9 mouse cellular contexts compared by ENCODE assay signal in the genomic region with DNA sequence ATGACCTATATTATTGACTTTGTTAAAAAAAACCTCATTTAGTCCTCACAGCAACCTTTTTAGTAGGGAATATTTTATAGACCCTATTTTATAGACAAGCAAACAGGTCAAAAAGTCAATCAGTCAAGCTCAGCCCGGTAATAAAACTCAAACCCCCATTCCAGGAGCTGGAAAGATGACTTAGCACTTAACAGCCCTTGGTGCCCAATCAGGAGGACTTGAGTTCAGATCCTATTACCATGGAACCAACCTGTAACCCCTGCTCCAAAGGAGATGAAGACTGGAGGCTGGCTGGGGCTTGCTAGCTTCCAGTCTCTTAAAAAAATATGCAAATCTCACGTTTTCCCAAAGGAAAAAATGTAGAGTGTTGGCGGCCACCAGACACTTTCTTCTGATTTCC. TPM values are rescaled to one million over a fixed set of nuclear protein-coding genes. Genes with fewer than 3 reads are reported as not detected.
DNase-seq lines count a peak whose midpoint lies in the region; ATAC-seq and TF ChIP-seq lines count a peak whose summit lies in the region.
"Had no signal": no experiment of that assay in that cellular context is flagged by ENCODE, and none has a peak within 500 bp of the region (broad histone marks: within the 10 kb centered on the region; RNA-seq: fewer than 3 reads in every experiment).

No protein-coding gene starts in this region.

- H3K4me2 ChIP-seq in kidney, embryonic 16.5 days (replicated peaks; ENCODE audit: low read depth, low read length) = peak overlapping the region; percentile 80
- H3K4me2 ChIP-seq in embryonic facial prominence, embryonic 13.5 days = peak overlapping the region; percentile 68
- H3K4me2 ChIP-seq in intestine, embryonic 14.5 days (ENCODE audit: low read length) = peak overlapping the region; percentile 76
- H3K4me2 ChIP-seq in midbrain, postnatal 0 days (ENCODE audit: low read depth, low read length, poor library complexity, severe bottlenecking) = peak overlapping the region; percentile 90

- H3K9ac ChIP-seq in kidney, embryonic 16.5 days (replicated peaks; ENCODE audit: low read length) = 0 out of 2 replicates have a peak overlapping the region, but pooled peaks have one; percentile 44
- 0 out of 2 replicates have a peak overlapping the region, but pooled peaks have one; percentile 44 for H3K9ac ChIP-seq in embryonic facial prominence, embryonic 13.5 days
- H3K9ac ChIP-seq in intestine, embryonic 14.5 days (ENCODE audit: low read length) = no peak overlapping the region
- peak overlapping the region; percentile 29; the same call in 1 of the 2 replicates for H3K9ac ChIP-seq in midbrain, postnatal 0 days (replicated peaks; ENCODE audit: low read length, poor library complexity, severe bottlenecking)

- 28% methylated on average over 3 of the region's 3 CpGs for WGBS in kidney, embryonic 16.5 days
- WGBS in embryonic facial prominence, embryonic 13.5 days = 52% methylated on average over 3 of the region's 3 CpGs
- 39% methylated on average over 3 of the region's 3 CpGs for WGBS in intestine, embryonic 14.5 days
- 33% methylated on average over 3 of the region's 3 CpGs for WGBS in midbrain, postnatal 0 days

- H3K9me3 ChIP-seq in kidney, embryonic 16.5 days (ENCODE audit: low read length) = no peaks in the 10 kb centered on the region
- H3K9me3 ChIP-seq in embryonic facial prominence, embryonic 13.5 days = no peaks in the 10 kb centered on the region
- no peaks in the 10 kb centered on the region for H3K9me3 ChIP-seq in intestine, embryonic 14.5 days (ENCODE audit: control insufficient read depth, low read length)
- H3K9me3 ChIP-seq in midbrain, postnatal 0 days (ENCODE audit: low read length) = no peaks in the 10 kb centered on the region

- ATAC-seq in kidney, embryonic 16.5 days (ENCODE audit: low FRiP score, low TSS enrichment) = no peak
- no peak for ATAC-seq in embryonic facial prominence, embryonic 13.5 days (ENCODE audit: insufficient number of reproducible peaks, insufficient read depth, low FRiP score, low TSS enrichment, low read depth)
- no peak for ATAC-seq in intestine, embryonic 14.5 days (replicated peaks; ENCODE audit: low FRiP score, low TSS enrichment, low read depth)
- ATAC-seq in midbrain, postnatal 0 days (ENCODE audit: low FRiP score) = no peak
- no peak for ATAC-seq in erythroid progenitor cell, adult 5-6 weeks (replicated peaks; ENCODE audit: low FRiP score, poor library complexity, severe bottlenecking)
- ATAC-seq: Patski had no signal

- H3K27me3 ChIP-seq in kidney, embryonic 16.5 days (ENCODE audit: insufficient read depth, low read length) = no peaks in the 10 kb centered on the region
- H3K27me3 ChIP-seq in embryonic facial prominence, embryonic 13.5 days = no peaks in the 10 kb centered on the region
- H3K27me3 ChIP-seq in intestine, embryonic 14.5 days (replicated peaks; ENCODE audit: control insufficient read depth, insufficient read depth, low read length) = no peaks in the 10 kb centered on the region
- H3K27me3 ChIP-seq in midbrain, postnatal 0 days (ENCODE audit: insufficient read depth, low read length) = no peaks in the 10 kb centered on the region
- H3K27me3 ChIP-seq: Patski had no signal

- no peak overlapping the region for H3K27ac ChIP-seq in kidney, embryonic 16.5 days (ENCODE audit: low read length)
- no peak overlapping the region for H3K27ac ChIP-seq in embryonic facial prominence, embryonic 13.5 days
- H3K27ac ChIP-seq in intestine, embryonic 14.5 days (ENCODE audit: low read depth) = no peak overlapping the region
- no peak overlapping the region for H3K27ac ChIP-seq in midbrain, postnatal 0 days (ENCODE audit: low read depth, low read length)

- peaks cover 8% of the 10 kb centered on the region for H3K4me1 ChIP-seq in kidney, embryonic 16.5 days (ENCODE audit: insufficient read depth, low read length)
- H3K4me1 ChIP-seq in embryonic facial prominence, embryonic 13.5 days = peaks cover 12% of the 10 kb centered on the region
- peaks cover 5% of the 10 kb centered on the region for H3K4me1 ChIP-seq in intestine, embryonic 14.5 days (replicated peaks; ENCODE audit: control insufficient read depth, insufficient read depth, low read length)
- H3K4me1 ChIP-seq in midbrain, postnatal 0 days (ENCODE audit: insufficient read depth, low read length) = 0 out of 2 replicates have a peak, but pooled peaks cover 4% of the 10 kb centered on the region

- TF ChIP-seq CTCF in midbrain, postnatal 0 days (IDR thresholded peaks at IDR 0.05) = no peak

- no peaks in the 10 kb centered on the region for H3K36me3 ChIP-seq in kidney, embryonic 16.5 days (ENCODE audit: insufficient read depth, low read length)
- H3K36me3 ChIP-seq in embryonic facial prominence, embryonic 13.5 days = 0 out of 2 replicates have a peak, but pooled peaks cover under 1% of the 10 kb centered on the region
- 0 out of 2 replicates have a peak, but pooled peaks cover 1% of the 10 kb centered on the region for H3K36me3 ChIP-seq in intestine, embryonic 14.5 days (ENCODE audit: control insufficient read depth, insufficient read depth, low read length)
- no peaks in the 10 kb centered on the region; the same call in 1 of the 2 replicates for H3K36me3 ChIP-seq in midbrain, postnatal 0 days (ENCODE audit: insufficient read depth, low read length)

- H3K4me3 ChIP-seq in kidney, embryonic 16.5 days (ENCODE audit: low read length) = peak overlapping the region; percentile 37
- peak overlapping the region; percentile 97 for H3K4me3 ChIP-seq in embryonic facial prominence, embryonic 13.5 days
- peak overlapping the region; percentile 80 for H3K4me3 ChIP-seq in intestine, embryonic 14.5 days (ENCODE audit: low read depth, low read length)
- peak overlapping the region; percentile 91 for H3K4me3 ChIP-seq in midbrain, postnatal 0 days (ENCODE audit: low read depth, low read length)

- intact Hi-C loops in left cerebral cortex, postnatal 4 days (cut with DNase I) = no loop called here

- DNase-seq in kidney, postnatal 14 days = no peak
- no peak for DNase-seq in intestine, embryonic 14.5 days (ENCODE audit: low spot score)
- no peak for DNase-seq in midbrain, postnatal 0 days (ENCODE audit: low spot score)
- DNase-seq in left cerebral cortex, postnatal 4 days = no peak
- DNase-seq in right cerebral cortex, postnatal 25 days = no peak

RNA-seq across cellular contexts. Expression of a gene that starts 1.8 kb away (rescaled TPM):
- polyA plus RNA-seq in kidney, embryonic 16.5 days (2015; fragmentation: Nextera tagmentation; extraction: Ambion mirVana) = 4.6 and 5.6 TPM in 2 replicates
- 7.3 and 8.2 TPM in 2 replicates for polyA plus RNA-seq in embryonic facial prominence, embryonic 13.5 days (2015; fragmentation: Nextera tagmentation; extraction: Ambion mirVana)
- polyA plus RNA-seq in intestine, embryonic 14.5 days (2014; fragmentation: Nextera tagmentation; extraction: Ambion mirVana) = 7.5 and 7.9 TPM in 2 replicates
- total RNA-seq in midbrain, postnatal 0 days (2014; rRNA removed) = 27.0 and 27.5 TPM in 2 replicates
- polyA plus RNA-seq in midbrain, postnatal 0 days (2015; fragmentation: Nextera tagmentation; extraction: Ambion mirVana) = 5.1 and 6.3 TPM in 2 replicates
- total RNA-seq in erythroid progenitor cell, adult 5-6 weeks (2015; ENCODE audit: low replicate concordance) = 8.4 and 12.3 TPM in 2 replicates
- 13.5 and 23.8 TPM in 2 replicates for total RNA-seq in erythroid progenitor cell, adult 5-6 weeks (2017; ENCODE audit: low replicate concordance)
- 10 to 100 TPM; 36.0 to 37.7 TPM for total RNA-seq in left cerebral cortex, postnatal 4 days (2021)

RNA-seq across cellular contexts. Expression of a gene that starts 8.8 kb away (rescaled TPM):
- polyA plus RNA-seq in kidney, embryonic 16.5 days (2015; fragmentation: Nextera tagmentation; extraction: Ambion mirVana) = 17.9 and 18.2 TPM in 2 replicates
- polyA plus RNA-seq in embryonic facial prominence, embryonic 13.5 days (2015; fragmentation: Nextera tagmentation; extraction: Ambion mirVana) = 18.3 and 21.1 TPM in 2 replicates
- polyA plus RNA-seq in intestine, embryonic 14.5 days (2014; fragmentation: Nextera tagmentation; extraction: Ambion mirVana) = 17.3 and 18.1 TPM in 2 replicates
- 47.2 and 62.2 TPM in 2 replicates for total RNA-seq in midbrain, postnatal 0 days (2014; rRNA removed)
- polyA plus RNA-seq in midbrain, postnatal 0 days (2015; fragmentation: Nextera tagmentation; extraction: Ambion mirVana) = 38.8 and 39.4 TPM in 2 replicates
- total RNA-seq in erythroid progenitor cell, adult 5-6 weeks (2015; ENCODE audit: low replicate concordance) = 5.9 and 11.5 TPM in 2 replicates
- total RNA-seq in erythroid progenitor cell, adult 5-6 weeks (2017; ENCODE audit: low replicate concordance) = 12.5 and 17.1 TPM in 2 replicates
- 10 to 100 TPM; 31.0 to 31.5 TPM for total RNA-seq in left cerebral cortex, postnatal 4 days (2021)

Comparison
In these comparisons a context has a peak if more than half of its experiments do, and no peak if none do; other contexts are left out.
1. H3K4me3 ChIP-seq: peak in every context shown above with its lines; median percentile 97 in embryonic facial prominence, embryonic 13.5 days; 91 in midbrain, postnatal 0 days; 80 in intestine, embryonic 14.5 days; 37 in kidney, embryonic 16.5 days.